Mouse (Mus musculus) C2C12 (cell line): ENCODE results near the gene Lhb. TPM values are rescaled to one million over a fixed set of nuclear protein-coding genes. Genes with fewer than 3 reads are reported as not detected.

Source experiments
- H3K27me3 ChIP-seq: one replicate; pipeline ENCODE4 v1.6.1; 2011; ENCODE audit not compliant: control insufficient read depth, insufficient read depth, insufficient read length
- H3K36me3 ChIP-seq: one replicate; pipeline ENCODE4 v1.6.1; 2011; ENCODE audit not compliant: control insufficient read depth, insufficient read depth
- H3K4me3 ChIP-seq: one replicate; pipeline ENCODE4 v1.5.1; 2011; ENCODE audit warnings: mild to moderate bottlenecking, control low read depth; ENCODE audit not compliant: poor library complexity, insufficient read depth, severe bottlenecking
- H3K79me2 ChIP-seq: one replicate; pipeline ENCODE4 v1.6.1; 2011; ENCODE audit not compliant: control insufficient read depth, insufficient read depth
- H3K79me3 ChIP-seq: one replicate; pipeline ENCODE4 v1.6.1; 2011; ENCODE audit warnings: low read depth, control low read depth
- H3ac ChIP-seq: one replicate; pipeline ENCODE3; 2011; ENCODE audit warnings: low read depth; ENCODE audit not compliant: control insufficient read depth, insufficient read length
- CEBPB ChIP-seq: IDR thresholded peaks from one replicate; pipeline ENCODE4 v1.6.1; 2011; ENCODE audit warnings: low read depth, mild to moderate bottlenecking, control low read depth, moderate library complexity
- CTCF ChIP-seq: IDR thresholded peaks from one replicate; pipeline ENCODE4 v1.5.1; 2011; ENCODE audit not compliant: control insufficient read depth, insufficient read depth, insufficient read length
- FOSL1 ChIP-seq: IDR thresholded peaks from one replicate; pipeline ENCODE4 v1.8.0; 2011; ENCODE audit warnings: mild to moderate bottlenecking, low read length; ENCODE audit not compliant: poor library complexity, insufficient read depth, severe bottlenecking
- MAX ChIP-seq: IDR thresholded peaks from one replicate; pipeline ENCODE4 v1.6.1; 2011; ENCODE audit warnings: mild to moderate bottlenecking, control low read depth
- MYOD1 ChIP-seq: IDR thresholded peaks from one replicate; pipeline ENCODE4 v1.6.1; 2011; ENCODE audit warnings: low read depth; ENCODE audit not compliant: control insufficient read depth, insufficient read length
- MYOG ChIP-seq: IDR thresholded peaks from one replicate; pipeline ENCODE4 v1.6.1; 2011; ENCODE audit not compliant: control insufficient read depth, insufficient read length; ENCODE audit errors: extremely low read depth
- USF1 ChIP-seq: IDR thresholded peaks from one replicate; pipeline ENCODE4 v1.6.1; 2011; ENCODE audit warnings: low read depth, mild to moderate bottlenecking, control low read depth, moderate library complexity
- polyA plus RNA-seq: library from polyadenylated mRNA; unstranded; fragments of >200 nt; fragmentation: generic; extraction: Trizol; gene quantifications from one replicate; pipeline ENCODE4 v1.2.1, GENCODE M21; 2012; ENCODE audit warnings: missing spikeins

The Lhb gene
- polyA plus RNA-seq, 1 experiment: not detected

GRCm38 (mm10) chr7:45415636-45416035 lies 5.0 kb upstream of the Lhb start:
- Histone ChIP-seq H3K79me2 (no peaks in the 10 kb centered on the region), H3K27me3 (peaks cover 12% of the 10 kb centered on the region), H3ac (no peak overlapping the region), H3K79me3 (no peaks in the 10 kb centered on the region), H3K4me3 (no peak overlapping the region), H3K36me3 (peaks cover 4% of the 10 kb centered on the region)
- TF ChIP-seq CTCF (no peak), CEBPB (no peak), MYOD1 (peak; percentile 52), USF1 (no peak), FOSL1 (no peak), MYOG (no peak)

- Histone ChIP-seq H3K4me3 (no peak overlapping the region), H3K79me2 (no peaks in the 10 kb centered on the region), H3K27me3 (peaks cover 12% of the 10 kb centered on the region), H3K79me3 (no peaks in the 10 kb centered on the region), H3K36me3 (peaks cover 10% of the 10 kb centered on the region), H3ac (no peak overlapping the region)
- TF ChIP-seq CTCF (no peak), FOSL1 (no peak), USF1 (no peak), MYOD1 (no peak), CEBPB (no peak), MYOG (no peak), MAX (no peak)
These were observed 2.6 kb upstream of the Lhb start for GRCm38 (mm10) chr7:45417962-45418492.

GRCm38 (mm10) chr7:45419859-45420614 lies 583 bp upstream of the Lhb start:
- H3K27me3 ChIP-seq: peaks cover 8% of the 10 kb centered on the region
- H3K79me3 ChIP-seq: no peaks in the 10 kb centered on the region
- H3ac ChIP-seq: no peak overlapping the region
- no peak overlapping the region for H3K4me3 ChIP-seq
- TF ChIP-seq CEBPB (no peak), USF1 (no peak), MAX (no peak), FOSL1 (no peak), MYOD1 (no peak), MYOG (no peak), CTCF (no peak)
- H3K79me2 ChIP-seq: no peaks in the 10 kb centered on the region
- peaks cover 19% of the 10 kb centered on the region for H3K36me3 ChIP-seq

DNA sequence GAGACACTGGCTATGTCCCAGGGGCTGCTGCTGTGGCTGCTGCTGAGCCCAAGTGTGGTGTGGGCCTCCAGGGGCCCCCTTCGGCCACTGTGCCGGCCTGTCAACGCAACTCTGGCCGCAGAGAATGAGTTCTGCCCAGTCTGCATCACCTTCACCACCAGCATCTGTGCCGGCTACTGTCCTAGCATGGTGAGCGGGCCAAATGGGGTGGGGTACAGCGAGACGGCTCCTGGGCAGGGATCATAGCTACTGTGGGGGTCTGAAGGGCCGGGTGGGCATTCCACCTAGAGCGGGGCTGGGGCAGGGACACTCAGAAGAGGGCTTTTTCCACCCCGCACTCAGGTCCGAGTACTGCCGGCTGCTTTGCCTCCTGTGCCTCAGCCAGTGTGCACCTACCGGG lies 574 bp downstream of the Lhb start:
- H3K79me2 ChIP-seq: no peaks in the 10 kb centered on the region
- H3ac ChIP-seq: no peak overlapping the region
- TF ChIP-seq MYOG (no peak), MYOD1 (no peak), FOSL1 (no peak), MAX (no peak), CEBPB (no peak), USF1 (no peak), CTCF (no peak)
- H3K79me3 ChIP-seq: no peaks in the 10 kb centered on the region
- no peak overlapping the region for H3K4me3 ChIP-seq
- H3K27me3 ChIP-seq: peaks cover 3% of the 10 kb centered on the region
- peaks cover 27% of the 10 kb centered on the region for H3K36me3 ChIP-seq

DNA sequence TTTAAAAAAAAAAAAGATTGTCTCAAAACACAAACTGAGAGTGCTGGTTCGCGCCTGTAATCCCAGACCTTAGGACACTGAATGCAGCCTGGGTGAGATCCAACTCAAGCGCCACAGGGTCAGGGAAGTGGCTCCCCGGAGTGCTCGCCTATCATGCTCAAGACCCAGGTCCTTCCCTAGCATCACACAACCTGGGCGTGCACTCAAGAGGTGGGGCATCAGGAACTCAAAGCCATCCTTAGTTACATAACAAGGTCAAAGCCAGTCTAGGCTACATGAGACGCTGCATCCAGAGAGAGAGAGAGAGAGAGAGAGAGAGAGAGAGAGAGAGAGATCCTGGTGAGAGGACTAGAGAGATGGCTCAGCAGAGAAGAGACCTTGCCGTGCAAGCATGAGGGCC lies 5.9 kb downstream of the Lhb start:
- H3K79me2 ChIP-seq: peaks cover 47% of the 10 kb centered on the region
- H3K4me3 ChIP-seq: no peak overlapping the region
- TF ChIP-seq USF1 (no peak), MYOD1 (no peak), CEBPB (no peak), CTCF (no peak), MAX (no peak), FOSL1 (no peak), MYOG (no peak)
- peaks cover 45% of the 10 kb centered on the region for H3K36me3 ChIP-seq
- no peak overlapping the region for H3ac ChIP-seq
- H3K79me3 ChIP-seq: peaks cover 22% of the 10 kb centered on the region
- no peaks in the 10 kb centered on the region for H3K27me3 ChIP-seq

DNA sequence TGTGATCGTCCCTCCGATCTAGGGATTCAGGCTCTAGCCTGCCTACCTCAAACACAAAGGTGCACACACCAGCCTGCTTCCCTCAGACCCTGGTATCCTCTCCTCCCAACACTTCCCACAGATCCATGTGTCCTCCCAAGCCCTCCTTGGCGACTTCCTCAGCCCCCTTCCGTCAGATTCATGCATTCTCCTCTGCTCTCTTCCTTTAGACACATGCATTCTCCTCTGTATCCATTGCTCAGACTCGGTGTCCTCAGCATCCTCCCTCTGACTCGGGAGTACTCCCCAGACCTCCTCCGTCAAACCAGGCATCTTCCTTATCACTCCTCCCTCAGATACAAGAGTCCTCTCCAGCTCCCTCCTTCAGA lies 13.2 kb downstream of the Lhb start:
- H3K79me2 ChIP-seq: peaks cover 81% of the 10 kb centered on the region
- H3K4me3 ChIP-seq: peak overlapping the region; percentile 89
- peaks cover 39% of the 10 kb centered on the region for H3K79me3 ChIP-seq
- TF ChIP-seq MAX (no peak), USF1 (no peak), MYOD1 (no peak), MYOG (no peak), FOSL1 (no peak), CTCF (no peak)
- H3K36me3 ChIP-seq: peaks cover 18% of the 10 kb centered on the region
- H3ac ChIP-seq: peak overlapping the region; percentile 91
- H3K27me3 ChIP-seq: no peaks in the 10 kb centered on the region
